Mouse (Mus musculus): ENCODE data around the gene Clybl.

DNA sequence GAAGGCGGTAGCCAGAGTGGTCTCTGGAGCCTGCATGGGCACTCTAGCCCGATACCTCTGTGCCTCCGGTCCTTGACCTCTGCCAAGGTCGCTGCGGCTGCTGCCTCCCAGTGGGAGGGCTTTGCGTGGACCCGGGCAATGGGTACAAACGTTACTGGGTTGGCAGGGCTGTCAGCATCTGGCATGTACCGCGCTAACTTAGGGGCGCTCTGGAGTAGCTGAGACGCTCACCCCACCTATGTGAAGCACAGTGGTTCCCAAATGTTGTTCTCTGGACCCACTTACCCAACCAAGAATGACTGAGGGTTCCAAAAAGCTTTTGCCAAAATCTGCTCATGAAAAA, 282 bp downstream of the Clybl start:
- TF ChIP-seq POLR2A (IDR thresholded peaks at IDR 0.05; ENCODE audit: borderline replicate concordance, control insufficient read depth, low read depth, low read length): no peak
- no peak for TF ChIP-seq CTCF (IDR thresholded peaks at IDR 0.05; ENCODE audit: control insufficient read depth, insufficient read depth, low read length)
